Mouse (Mus musculus): ENCODE results near the gene Cdc42ep4.

Gene Cdc42ep4

DNA sequence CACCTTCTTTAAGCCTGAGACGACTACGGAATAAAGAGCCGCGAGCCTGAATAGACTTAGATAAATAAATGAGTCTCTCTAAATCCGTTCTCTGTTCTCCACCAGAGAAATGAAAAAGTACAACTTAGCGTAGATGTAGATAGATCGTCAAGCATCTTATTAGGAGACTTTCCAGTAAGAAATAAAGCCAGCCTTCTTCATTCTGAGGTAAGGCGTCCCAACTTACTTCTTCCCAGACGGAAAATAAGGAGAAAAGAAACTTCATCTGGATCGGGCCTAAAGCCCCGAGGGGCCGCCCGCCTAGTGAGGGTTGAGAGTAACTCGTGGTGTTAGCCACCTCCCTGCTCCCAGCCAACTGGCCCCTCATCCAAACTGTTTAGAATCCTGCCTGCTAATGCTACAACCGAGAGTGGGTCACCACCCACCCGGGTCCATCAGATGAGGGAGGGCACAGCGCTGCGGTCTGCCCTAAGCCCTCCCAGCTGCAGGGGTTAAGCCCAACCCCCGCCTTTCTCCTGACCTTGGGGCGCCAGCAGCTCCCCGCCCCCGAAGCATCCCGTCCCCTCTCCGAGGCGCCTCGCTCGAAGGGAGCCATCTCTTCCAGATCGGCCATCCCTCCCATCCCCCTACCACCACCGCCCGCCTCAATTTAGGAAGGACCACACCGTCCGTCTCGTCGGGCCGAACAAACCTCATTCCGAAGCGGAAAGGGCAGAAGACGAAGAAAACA lies 68.6 kb downstream of the Cdc42ep4 start:
- DNase-seq, result peak; percentile 45

DNA sequence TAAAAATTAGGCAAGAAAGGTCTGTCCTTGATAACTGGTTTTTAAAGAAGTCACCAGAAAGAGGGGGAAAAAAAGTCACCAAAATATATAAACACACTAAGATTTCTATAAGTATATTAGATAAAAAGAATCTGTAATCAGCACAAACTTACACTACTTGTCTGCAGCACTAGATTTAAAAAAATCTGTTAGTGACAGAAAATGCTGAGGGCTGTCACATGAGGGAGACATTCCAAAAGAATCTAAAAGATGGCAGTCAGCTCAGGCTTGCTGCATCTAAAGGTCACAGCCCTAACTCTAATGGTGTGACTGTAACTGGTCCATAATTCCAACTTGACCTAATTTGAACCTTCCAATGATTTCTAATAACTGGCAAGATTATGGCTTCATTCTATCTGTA lies 69.7 kb downstream of the Cdc42ep4 start:
- DNase-seq, result no peak

DNA sequence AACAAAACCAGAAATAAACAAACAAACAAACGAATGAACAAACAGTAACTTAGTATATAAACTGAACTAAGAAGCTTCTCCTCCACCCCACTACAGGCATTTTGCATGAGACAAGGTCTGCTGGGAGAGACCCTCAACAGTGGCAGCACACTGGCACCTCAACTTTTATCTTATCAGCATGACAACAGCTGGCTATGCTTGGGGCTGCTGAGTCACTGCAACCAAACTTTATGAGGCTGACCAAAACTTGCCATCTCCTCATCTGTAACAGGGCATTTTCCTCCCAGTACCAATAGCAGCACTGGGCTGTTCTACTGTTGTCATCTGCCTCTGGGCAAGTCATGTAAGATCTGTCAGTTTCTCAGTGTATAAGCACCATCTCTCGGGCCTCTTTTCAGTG lies 70.7 kb downstream of the Cdc42ep4 start:
- DNase-seq, result no peak

DNA sequence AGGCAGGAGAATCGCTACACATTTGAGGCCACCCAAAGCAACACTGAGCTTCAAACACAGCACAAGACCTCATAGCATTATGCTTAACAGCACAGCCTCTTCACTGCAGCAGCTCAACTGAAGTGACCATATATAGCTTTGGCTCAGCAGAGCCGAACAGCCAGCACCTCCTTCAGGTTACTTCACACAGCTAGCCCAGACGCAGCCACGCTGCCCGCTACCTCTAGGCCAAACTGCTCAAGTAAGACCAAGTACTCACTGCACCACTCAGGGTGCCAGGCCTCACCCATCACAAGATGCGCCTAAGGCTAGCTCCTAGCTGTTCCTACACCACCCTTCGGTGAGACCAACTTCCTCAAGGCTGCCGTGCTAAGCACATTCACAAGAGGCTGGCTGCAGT lies 73.3 kb downstream of the Cdc42ep4 start:
- no peak for DNase-seq

DNA sequence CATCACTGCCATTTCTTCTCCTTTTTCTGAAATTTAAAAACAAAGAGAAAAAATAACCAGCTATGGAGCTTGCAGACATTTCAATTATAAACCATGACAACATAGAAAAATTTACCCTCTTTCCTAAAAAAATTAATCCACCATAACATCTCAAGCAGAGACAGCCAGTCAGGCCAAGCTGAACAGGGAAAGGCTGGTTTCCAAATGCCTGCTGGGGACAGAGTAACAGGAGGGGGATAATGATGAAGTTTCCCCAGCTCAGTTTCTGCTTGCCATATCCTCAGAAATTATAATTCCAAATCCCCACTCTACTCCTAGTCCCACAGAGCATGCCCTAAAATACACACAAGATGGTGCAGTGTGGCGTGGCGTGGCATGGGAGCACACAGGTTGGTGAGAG lies 74.3 kb downstream of the Cdc42ep4 start:
- DNase-seq, result no peak
